Mouse (Mus musculus): ENCODE measurements around the gene Ift43.

GRCm38 (mm10) chr12:86176675-86177339 lies 94.5 kb downstream of the Ift43 start:
- TF ChIP-seq GATA1 (IDR thresholded peaks at IDR 0.05; ENCODE audit: low read length) (no peak), TAL1 (IDR thresholded peaks at IDR 0.05; ENCODE audit: low read length) (no peak)
